Mouse (Mus musculus) small intestine, adult 2 months (tissue): ENCODE measurements around the gene Parp11. TPM values are rescaled to one million over a fixed set of nuclear protein-coding genes. Genes with fewer than 3 reads are reported as not detected.

Experiments used
- H3K27ac ChIP-seq: fragments of 200-500 bp; 2 replicates; pipeline ENCODE4 v1.5.1; 2012; ENCODE audit warnings: low read depth, low read length, control low read depth, inconsistent platforms; ENCODE audit not compliant: insufficient read depth
- H3K27me3 ChIP-seq: fragments of 200-500 bp; 2 replicates; pipeline ENCODE4 v1.6.1; 2012; ENCODE audit warnings: mild to moderate bottlenecking, moderate library complexity, low read length, inconsistent platforms; ENCODE audit not compliant: control insufficient read depth, insufficient read depth
- H3K36me3 ChIP-seq: fragments of 200-500 bp; 2 replicates; pipeline ENCODE4 v1.6.1; 2012; ENCODE audit warnings: mild to moderate bottlenecking, low read length, control low read depth, inconsistent platforms; ENCODE audit not compliant: control insufficient read depth, insufficient read depth
- H3K4me1 ChIP-seq: fragments of 200-500 bp; 2 replicates; pipeline ENCODE4 v1.6.1; 2012; ENCODE audit warnings: low read length, inconsistent platforms, mixed read lengths; ENCODE audit not compliant: control insufficient read depth, insufficient read depth, insufficient read length
- H3K4me3 ChIP-seq: fragments of 200-500 bp; 2 replicates; pipeline ENCODE4 v1.5.1; 2012; ENCODE audit warnings: low read depth, mild to moderate bottlenecking, control low read depth, inconsistent platforms, low read length, moderate library complexity
- CTCF ChIP-seq: fragments of 200-500 bp; IDR thresholded peaks from 2 replicates; pipeline ENCODE4 v1.5.1; 2012; ENCODE audit warnings: low read depth, mild to moderate bottlenecking, control low read depth, inconsistent platforms, low read length, moderate library complexity, mixed read lengths; ENCODE audit not compliant: insufficient replicate concordance, insufficient read length; ENCODE audit errors: extremely low read depth
- POLR2A ChIP-seq: fragments of 200-500 bp; IDR thresholded peaks from 2 replicates; pipeline ENCODE4 v1.6.1; 2012; ENCODE audit warnings: low read depth, mild to moderate bottlenecking, control low read depth, inconsistent platforms, low read length, moderate library complexity
- WGBS: fragments of 180-500 bp; shearing (Covaris S2); methylation state at CpG from one replicate; pipeline ENCODE4 v1.1.7; 2018; 5-methylcytosine and 5-hydroxymethylcytosine counted together
- polyA plus RNA-seq: library from polyadenylated mRNA; depleted of rRNA; stranded (reverse); fragments of >200 nt; gene quantifications from 2 replicates; pipeline ENCODE4 v1.2.3, GENCODE M21; 2012

Gene Parp11
- polyA plus RNA-seq, 1 experiment = 3.8 TPM

DNA sequence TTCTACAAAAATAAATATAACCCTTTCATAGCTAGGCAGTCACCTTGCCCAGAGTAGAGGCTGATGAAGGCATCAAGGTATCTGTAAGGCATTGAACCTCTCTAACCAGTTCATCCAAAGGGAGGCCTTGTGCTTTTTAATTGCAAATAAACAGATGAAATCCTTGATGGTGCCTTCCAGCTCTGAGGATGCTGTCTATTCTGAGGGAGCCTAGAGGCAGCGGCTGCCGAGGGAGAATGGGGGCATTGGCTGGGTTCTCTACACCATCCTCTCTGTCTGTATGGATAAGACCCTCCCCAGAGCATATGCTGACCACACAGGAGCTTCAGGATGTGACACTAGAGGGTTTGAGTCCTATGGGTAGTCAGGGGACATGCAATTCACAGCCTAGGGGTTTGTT, 28.3 kb upstream of the Parp11 start:
- WGBS = 81% methylated on average over 2 of the region's 2 CpGs
- H3K4me3 ChIP-seq = no peak overlapping the region
- no peak for TF ChIP-seq CTCF
- TF ChIP-seq POLR2A = no peak

DNA sequence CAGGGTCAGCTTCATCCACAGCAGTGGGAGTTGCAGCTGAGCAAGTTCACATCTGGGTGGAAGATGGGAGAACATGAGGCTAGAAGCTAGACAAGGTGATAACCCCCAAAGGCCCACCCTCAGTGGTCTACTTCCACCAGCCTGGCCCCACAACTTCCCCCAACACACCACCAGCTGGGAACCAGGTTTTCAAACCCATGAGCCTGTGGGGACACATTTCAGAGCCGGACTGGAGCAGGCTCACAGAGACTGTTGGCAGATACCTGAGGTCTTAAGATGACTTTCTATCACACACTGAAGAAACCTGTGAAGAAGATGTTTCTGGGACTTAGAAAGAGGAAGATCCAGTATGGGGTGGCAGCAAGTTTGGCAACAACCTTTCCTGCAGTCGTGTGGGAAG, 26.5 kb upstream of the Parp11 start:
- Histone ChIP-seq H3K4me1 (no peaks in the 10 kb centered on the region), H3K36me3 (no peaks in the 10 kb centered on the region), H3K27me3 (no peaks in the 10 kb centered on the region), H3K4me3 (no peak overlapping the region), H3K27ac (no peak overlapping the region)
- WGBS = 52% methylated on average over 2 of the region's 2 CpGs
- TF ChIP-seq CTCF (no peak), POLR2A (no peak)

More for the DNA sequence above, 28.3 kb upstream of the Parp11 start:
- Histone ChIP-seq H3K36me3 (no peaks in the 10 kb centered on the region), H3K27me3 (no peaks in the 10 kb centered on the region), H3K4me1 (no peaks in the 10 kb centered on the region), H3K27ac (no peak overlapping the region)

DNA sequence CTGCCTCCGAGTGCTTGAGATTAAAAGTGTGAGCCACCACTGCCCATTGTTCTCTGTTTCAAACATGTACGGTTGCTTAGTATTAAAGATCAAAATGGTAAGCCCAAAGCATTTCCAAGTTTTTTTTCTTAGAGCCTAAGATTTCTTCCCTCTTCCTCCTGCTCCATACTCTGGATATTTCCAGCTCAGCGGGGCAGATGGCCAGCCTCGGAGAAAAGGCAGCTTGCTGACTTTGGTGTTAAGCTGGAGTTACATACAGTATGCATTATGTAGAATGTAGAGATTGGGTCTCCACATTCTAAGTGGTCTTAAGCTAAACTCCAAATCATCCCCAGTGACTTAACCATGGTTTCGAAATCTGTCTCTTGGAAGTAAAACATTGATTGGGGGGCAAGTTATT, 21.5 kb upstream of the Parp11 start:
- Histone ChIP-seq H3K27me3 (no peaks in the 10 kb centered on the region), H3K4me1 (no peaks in the 10 kb centered on the region), H3K4me3 (no peak overlapping the region), H3K27ac (no peak overlapping the region), H3K36me3 (no peaks in the 10 kb centered on the region)
- no peak for TF ChIP-seq CTCF
- TF ChIP-seq POLR2A = no peak
- 74% methylated on average over 5 of the region's 5 CpGs for WGBS

DNA sequence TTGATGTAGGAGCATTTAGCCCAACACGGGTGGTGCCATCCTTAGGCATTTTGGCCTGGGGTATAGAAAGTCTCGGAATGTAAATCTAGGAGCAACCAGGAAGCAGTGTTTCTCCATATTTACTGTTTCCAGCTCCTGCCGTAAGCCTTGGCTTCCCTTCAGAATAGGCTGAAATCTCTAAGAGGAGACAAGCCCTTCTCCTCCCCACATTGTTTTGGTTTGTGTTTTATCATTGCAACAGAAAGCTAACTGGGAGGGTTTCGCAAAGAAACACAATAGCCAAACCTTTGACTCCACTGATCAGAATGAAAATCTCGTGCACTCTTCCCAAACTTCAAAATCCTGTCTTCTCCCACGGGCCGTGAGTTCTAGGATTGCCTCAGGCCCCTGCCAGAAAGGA, 15.9 kb upstream of the Parp11 start:
- 73% methylated on average over 7 of the region's 7 CpGs for WGBS
- Histone ChIP-seq H3K4me3 (no peak overlapping the region), H3K36me3 (no peaks in the 10 kb centered on the region), H3K27me3 (no peaks in the 10 kb centered on the region; the same call in 1 of the 2 replicates), H3K4me1 (no peaks in the 10 kb centered on the region), H3K27ac (no peak overlapping the region)
- TF ChIP-seq POLR2A = no peak
- no peak for TF ChIP-seq CTCF

DNA sequence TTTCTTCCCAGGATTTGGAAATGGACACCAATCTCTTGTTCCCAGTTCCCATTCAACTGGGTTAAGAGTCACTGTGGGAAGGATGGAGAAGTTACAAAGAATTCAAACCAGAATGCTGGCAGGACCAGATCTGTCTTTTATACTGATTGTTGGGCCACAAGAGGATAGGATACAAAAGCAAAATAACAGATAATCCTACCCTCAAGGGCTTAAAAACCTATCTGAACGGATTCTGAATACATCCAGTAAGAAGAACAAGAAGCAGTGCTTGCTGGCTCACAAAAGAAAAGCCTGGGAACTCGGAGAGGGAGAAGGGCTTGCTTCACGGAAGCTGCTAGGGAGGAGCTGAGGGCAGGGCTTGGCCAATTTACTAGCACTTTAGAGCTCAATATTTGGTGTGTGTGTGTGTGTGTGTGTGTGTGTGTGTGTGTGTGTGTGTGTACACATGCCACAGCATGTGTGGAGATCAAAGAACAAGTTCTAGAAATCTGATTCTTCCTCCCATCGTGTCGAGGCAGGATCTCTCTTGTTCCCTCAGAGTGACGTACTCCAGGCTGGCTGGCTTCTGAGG, 15.4 kb upstream of the Parp11 start:
- Histone ChIP-seq H3K27me3 (no peaks in the 10 kb centered on the region; the same call in 1 of the 2 replicates), H3K4me3 (no peak overlapping the region), H3K36me3 (no peaks in the 10 kb centered on the region), H3K27ac (no peak overlapping the region), H3K4me1 (no peaks in the 10 kb centered on the region)
- TF ChIP-seq POLR2A (no peak), CTCF (no peak)
- whole genome bisulfite sequencing = 29% methylated on average over 6 of the region's 6 CpGs

DNA sequence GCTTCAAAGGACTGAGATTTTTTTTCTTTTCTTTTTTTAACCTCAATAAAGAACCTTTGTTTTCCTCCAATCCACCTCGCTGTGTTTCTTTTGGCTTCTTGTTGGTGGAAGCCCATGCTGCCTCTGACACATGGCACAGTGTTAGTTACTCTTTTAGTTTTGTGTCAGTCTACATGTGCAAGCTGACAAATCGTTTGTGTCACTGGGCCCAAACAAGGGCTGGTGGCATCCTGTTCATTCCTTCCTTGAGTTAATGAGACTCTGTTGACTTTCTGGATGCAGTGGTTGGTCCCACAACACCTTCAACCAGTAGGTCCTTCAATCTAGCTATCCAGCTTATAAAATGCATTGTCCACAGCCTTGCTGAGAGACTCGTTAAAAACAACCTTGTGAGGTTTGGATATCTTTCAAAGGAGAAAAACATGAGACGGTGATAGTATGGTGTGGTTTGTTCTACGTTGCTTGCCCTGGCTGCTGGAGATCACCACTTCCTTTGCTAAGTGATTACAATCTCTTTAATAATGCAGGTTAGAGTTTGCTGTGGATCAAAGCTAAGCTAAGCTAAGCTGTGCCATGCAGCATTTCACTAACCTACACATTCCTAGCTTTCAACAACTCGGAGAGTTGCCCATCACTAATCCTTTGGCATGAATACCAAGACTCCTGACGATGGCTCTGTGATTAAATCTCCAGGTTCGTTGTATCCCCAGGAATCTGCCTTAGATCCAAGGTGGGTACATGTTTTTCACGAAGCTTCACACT, 12.6 kb upstream of the Parp11 start:
- H3K4me3 ChIP-seq = no peak overlapping the region
- WGBS = 69% methylated on average over 9 of the region's 9 CpGs
- no peaks in the 10 kb centered on the region for H3K4me1 ChIP-seq
- TF ChIP-seq POLR2A (no peak), CTCF (no peak)
- H3K36me3 ChIP-seq = no peaks in the 10 kb centered on the region
- no peak overlapping the region for H3K27ac ChIP-seq
- no peaks in the 10 kb centered on the region; the same call in 1 of the 2 replicates for H3K27me3 ChIP-seq

DNA sequence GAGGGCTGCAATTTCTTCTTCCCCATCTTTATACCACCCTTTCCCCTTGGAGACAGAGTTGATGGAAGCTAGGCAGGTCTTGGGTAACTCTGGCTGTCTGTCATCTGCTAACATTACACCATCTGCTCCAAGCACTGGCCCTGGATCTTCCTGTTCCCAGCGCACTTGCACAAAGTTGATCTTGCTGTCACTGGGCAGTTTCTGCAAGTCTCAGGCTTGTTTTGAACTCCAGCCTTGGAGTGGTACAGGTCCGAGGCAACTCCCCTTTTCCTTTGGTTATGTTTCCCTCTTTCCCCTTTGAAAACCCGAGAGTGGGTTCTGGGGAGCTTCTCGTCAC, 12.0 kb upstream of the Parp11 start:
- 81% methylated on average over 4 of the region's 4 CpGs for WGBS
- Histone ChIP-seq H3K4me1 (no peaks in the 10 kb centered on the region), H3K27me3 (no peaks in the 10 kb centered on the region; the same call in 1 of the 2 replicates), H3K36me3 (no peaks in the 10 kb centered on the region), H3K4me3 (no peak overlapping the region), H3K27ac (no peak overlapping the region)
- TF ChIP-seq POLR2A (no peak), CTCF (no peak)
